Mouse (Mus musculus) midbrain, embryonic 15.5 days (tissue): Measurements from ENCODE around the gene Serac1. TPM values are rescaled to one million over a fixed set of nuclear protein-coding genes. Genes with fewer than 3 reads are reported as not detected.

ENCODE experiments used
- ATAC-seq: fragments of 200-750 bp; cut with Nextera tagmentation; replicated peaks from 2 replicates; pipeline ENCODE4 v1.8.0; 2017; ENCODE audit warnings: moderate TSS enrichment
- H3K27ac ChIP-seq: fragments of 300-500 bp; sonication (generic); 2 replicates; pipeline ENCODE4 v1.5.1; 2015; ENCODE audit warnings: mild to moderate bottlenecking, inconsistent platforms
- H3K27me3 ChIP-seq: fragments of 300-500 bp; sonication (generic); replicated peaks from 2 replicates; pipeline ENCODE4 v1.6.1; 2015; ENCODE audit warnings: inconsistent platforms
- H3K36me3 ChIP-seq: fragments of 300-500 bp; sonication (generic); replicated peaks from 2 replicates; pipeline ENCODE4 v1.6.1; 2015; ENCODE audit warnings: inconsistent platforms
- H3K4me1 ChIP-seq: fragments of 300-500 bp; sonication (generic); 2 replicates; pipeline ENCODE4 v1.6.1; 2015; ENCODE audit warnings: inconsistent platforms
- H3K4me2 ChIP-seq: fragments of 300-500 bp; sonication (generic); 2 replicates; pipeline ENCODE4 v1.6.1; 2015; ENCODE audit warnings: inconsistent platforms, mild to moderate bottlenecking, moderate library complexity
- H3K4me3 ChIP-seq: fragments of 300-500 bp; sonication (generic); 2 replicates; pipeline ENCODE4 v1.5.1; 2015; ENCODE audit warnings: mild to moderate bottlenecking, inconsistent platforms
- H3K9ac ChIP-seq: fragments of 300-500 bp; sonication (generic); 2 replicates; pipeline ENCODE4 v1.6.1; 2015; ENCODE audit warnings: mild to moderate bottlenecking, inconsistent platforms
- H3K9me3 ChIP-seq: fragments of 300-500 bp; sonication (generic); 2 replicates; pipeline ENCODE4 v1.6.1; 2016; ENCODE audit warnings: inconsistent platforms
- WGBS: fragments of 180-500 bp; shearing (Covaris S2); methylation state at CpG from one replicate; pipeline ENCODE4 v1.1.7; 2015; ENCODE audit warnings: mixed read lengths; 5-methylcytosine and 5-hydroxymethylcytosine counted together
- polyA plus RNA-seq: library from polyadenylated mRNA; unstranded; fragments of >200 nt; fragmentation: Nextera tagmentation; extraction: Ambion mirVana; gene quantifications from 2 replicates; pipeline ENCODE4 v1.2.1, GENCODE M21; 2015

Gene Serac1
- polyA plus RNA-seq, 1 experiment from 2014 or later = 14.8 TPM

- Histone ChIP-seq H3K4me3 (peak within 1 kb of the TSS; percentile 70), H3K27ac (peak within 1 kb of the TSS; percentile 99), H3K36me3 (no peaks in the 10 kb centered on the region), H3K27me3 (0 out of 2 replicates have a peak, but pooled peaks cover 2% of the 10 kb centered on the region), H3K9ac (peak within 1 kb of the TSS; percentile 89), H3K4me1 (peaks cover 28% of the 10 kb centered on the region), H3K9me3 (no peaks in the 10 kb centered on the region), H3K4me2 (peak within 1 kb of the TSS; percentile 82)
- WGBS = under 1% methylated on average over 51 of the region's 76 CpGs
- ATAC-seq = peak; percentile 99
Observed at GRCm38 (mm10) chr17:6106361-6107014, 26.9 kb upstream of the Serac1 start, which contains the start of gene Tulp4. Tulp4 (plus strand) TSS chr17:6106437.

- H3K4me3 ChIP-seq = no peak overlapping the region
- no peak overlapping the region for H3K4me2 ChIP-seq
- 79% methylated on average over 6 of the region's 6 CpGs for WGBS
- no peak for ATAC-seq
- H3K9me3 ChIP-seq = no peaks in the 10 kb centered on the region
- H3K4me1 ChIP-seq = peaks cover 14% of the 10 kb centered on the region
- H3K27me3 ChIP-seq = 0 out of 2 replicates have a peak, but pooled peaks cover 2% of the 10 kb centered on the region
- H3K27ac ChIP-seq = no peak overlapping the region
- no peaks in the 10 kb centered on the region for H3K36me3 ChIP-seq
- H3K9ac ChIP-seq = no peak overlapping the region
Observed at GRCm38 (mm10) chr17:6103566-6103965, 24.0 kb upstream of the Serac1 start.

- H3K4me2 ChIP-seq = no peak overlapping the region
- H3K4me3 ChIP-seq = no peak overlapping the region
- H3K27ac ChIP-seq = no peak overlapping the region
- no peak overlapping the region for H3K9ac ChIP-seq
- ATAC-seq = no peak
- 94% methylated on average over 3 of the region's 3 CpGs for WGBS
- 0 out of 2 replicates have a peak, but pooled peaks cover 2% of the 10 kb centered on the region for H3K27me3 ChIP-seq
- H3K36me3 ChIP-seq = no peaks in the 10 kb centered on the region
- peaks cover 7% of the 10 kb centered on the region; the same call in 1 of the 2 replicates for H3K4me1 ChIP-seq
- no peaks in the 10 kb centered on the region for H3K9me3 ChIP-seq
Observed at GRCm38 (mm10) chr17:6102287-6102686, 22.7 kb upstream of the Serac1 start.

- H3K9ac ChIP-seq = no peak overlapping the region
- no peak for ATAC-seq
- no peaks in the 10 kb centered on the region for H3K9me3 ChIP-seq
- WGBS = 36% methylated on average over 4 of the region's 4 CpGs
- H3K4me2 ChIP-seq = no peak overlapping the region
- H3K27me3 ChIP-seq = 0 out of 2 replicates have a peak, but pooled peaks cover 2% of the 10 kb centered on the region
- H3K27ac ChIP-seq = no peak overlapping the region
- no peaks in the 10 kb centered on the region for H3K36me3 ChIP-seq
- H3K4me1 ChIP-seq = no peaks in the 10 kb centered on the region
- H3K4me3 ChIP-seq = no peak overlapping the region
Observed at GRCm38 (mm10) chr17:6097884-6098283, 18.3 kb upstream of the Serac1 start.

- Histone ChIP-seq H3K9me3 (no peaks in the 10 kb centered on the region), H3K4me2 (no peak overlapping the region), H3K36me3 (no peaks in the 10 kb centered on the region), H3K4me1 (no peaks in the 10 kb centered on the region), H3K27me3 (no peaks in the 10 kb centered on the region), H3K4me3 (no peak overlapping the region), H3K9ac (no peak overlapping the region), H3K27ac (no peak overlapping the region)
- ATAC-seq = no peak
Observed at GRCm38 (mm10) chr17:6095579-6095978, 16.0 kb upstream of the Serac1 start.

- ATAC-seq = no peak
- Histone ChIP-seq H3K4me3 (no peak overlapping the region), H3K9ac (no peak overlapping the region), H3K9me3 (no peaks in the 10 kb centered on the region), H3K36me3 (no peaks in the 10 kb centered on the region), H3K27ac (no peak overlapping the region), H3K4me2 (no peak overlapping the region), H3K27me3 (no peaks in the 10 kb centered on the region), H3K4me1 (no peaks in the 10 kb centered on the region)
- WGBS = 92% methylated on average over 6 of the region's 6 CpGs
Observed at GRCm38 (mm10) chr17:6091604-6092003, 12.1 kb upstream of the Serac1 start.

- no peak overlapping the region for H3K9ac ChIP-seq
- ATAC-seq = no peak
- WGBS = 85% methylated on average over 5 of the region's 5 CpGs
- H3K36me3 ChIP-seq = peaks cover 10% of the 10 kb centered on the region; the same call in 1 of the 2 replicates
- H3K27me3 ChIP-seq = no peaks in the 10 kb centered on the region
- no peak overlapping the region for H3K4me3 ChIP-seq
- no peaks in the 10 kb centered on the region for H3K9me3 ChIP-seq
- H3K27ac ChIP-seq = no peak overlapping the region
- peaks cover 21% of the 10 kb centered on the region for H3K4me1 ChIP-seq
- no peak overlapping the region for H3K4me2 ChIP-seq
Observed at GRCm38 (mm10) chr17:6083323-6083890, 3.9 kb upstream of the Serac1 start.

- no peak overlapping the region for H3K4me3 ChIP-seq
- WGBS = 90% methylated on average over 7 of the region's 7 CpGs
- no peak overlapping the region for H3K4me2 ChIP-seq
- no peaks in the 10 kb centered on the region for H3K27me3 ChIP-seq
- H3K36me3 ChIP-seq = peaks cover 23% of the 10 kb centered on the region; the same call in 1 of the 2 replicates
- H3K27ac ChIP-seq = no peak overlapping the region
- H3K9ac ChIP-seq = no peak overlapping the region
- no peaks in the 10 kb centered on the region for H3K9me3 ChIP-seq
- H3K4me1 ChIP-seq = peaks cover 9% of the 10 kb centered on the region
- ATAC-seq = no peak
Observed at GRCm38 (mm10) chr17:6073405-6073804, 6.1 kb downstream of the Serac1 start.

GRCm38 (mm10) chr17:6069866-6070265, 9.7 kb downstream of the Serac1 start:
- WGBS = 92% methylated on average over 6 of the region's 6 CpGs
- Histone ChIP-seq H3K27me3 (no peaks in the 10 kb centered on the region), H3K27ac (no peak overlapping the region), H3K9me3 (no peaks in the 10 kb centered on the region), H3K4me3 (no peak overlapping the region), H3K4me1 (no peaks in the 10 kb centered on the region), H3K4me2 (no peak overlapping the region), H3K36me3 (peaks cover 43% of the 10 kb centered on the region), H3K9ac (no peak overlapping the region)
- ATAC-seq = no peak

- Histone ChIP-seq H3K36me3 (peaks cover 37% of the 10 kb centered on the region), H3K9me3 (no peaks in the 10 kb centered on the region), H3K4me1 (no peaks in the 10 kb centered on the region), H3K27ac (no peak overlapping the region), H3K27me3 (no peaks in the 10 kb centered on the region), H3K4me2 (no peak overlapping the region), H3K9ac (no peak overlapping the region), H3K4me3 (no peak overlapping the region)
- ATAC-seq = no peak
- WGBS = 96% methylated on average over 7 of the region's 7 CpGs
Observed at GRCm38 (mm10) chr17:6067613-6068012, 11.9 kb downstream of the Serac1 start.

GRCm38 (mm10) chr17:6066021-6066420, 13.5 kb downstream of the Serac1 start:
- H3K4me2 ChIP-seq = no peak overlapping the region
- H3K27me3 ChIP-seq = no peaks in the 10 kb centered on the region
- no peaks in the 10 kb centered on the region for H3K9me3 ChIP-seq
- no peak overlapping the region for H3K9ac ChIP-seq
- no peaks in the 10 kb centered on the region for H3K4me1 ChIP-seq
- no peak overlapping the region for H3K4me3 ChIP-seq
- H3K36me3 ChIP-seq = peaks cover 33% of the 10 kb centered on the region
- 95% methylated on average over 2 of the region's 2 CpGs for WGBS
- no peak for ATAC-seq
- H3K27ac ChIP-seq = no peak overlapping the region

GRCm38 (mm10) chr17:6063532-6063931, 16.0 kb downstream of the Serac1 start:
- Histone ChIP-seq H3K27ac (no peak overlapping the region), H3K27me3 (no peaks in the 10 kb centered on the region), H3K9me3 (no peaks in the 10 kb centered on the region), H3K4me1 (no peaks in the 10 kb centered on the region), H3K9ac (no peak overlapping the region), H3K36me3 (peaks cover 37% of the 10 kb centered on the region), H3K4me2 (no peak overlapping the region), H3K4me3 (no peak overlapping the region)
- ATAC-seq = no peak
- 94% methylated on average over 5 of the region's 5 CpGs for WGBS

GRCm38 (mm10) chr17:6062793-6063192, 16.7 kb downstream of the Serac1 start:
- H3K4me2 ChIP-seq = no peak overlapping the region
- ATAC-seq = no peak
- WGBS = 86% methylated on average over 8 of the region's 8 CpGs
- H3K27ac ChIP-seq = no peak overlapping the region
- no peak overlapping the region for H3K4me3 ChIP-seq
- H3K36me3 ChIP-seq = peaks cover 37% of the 10 kb centered on the region
- no peaks in the 10 kb centered on the region for H3K4me1 ChIP-seq
- no peak overlapping the region for H3K9ac ChIP-seq
- no peaks in the 10 kb centered on the region for H3K9me3 ChIP-seq
- no peaks in the 10 kb centered on the region for H3K27me3 ChIP-seq
